Mouse (Mus musculus): ENCODE measurements around the gene Coasy. TPM values are rescaled to one million over a fixed set of nuclear protein-coding genes. Genes with fewer than 3 reads are reported as not detected.

The Coasy gene
- polyA plus RNA-seq, 1 experiment from 2014 or later, result 53.3 TPM

DNA sequence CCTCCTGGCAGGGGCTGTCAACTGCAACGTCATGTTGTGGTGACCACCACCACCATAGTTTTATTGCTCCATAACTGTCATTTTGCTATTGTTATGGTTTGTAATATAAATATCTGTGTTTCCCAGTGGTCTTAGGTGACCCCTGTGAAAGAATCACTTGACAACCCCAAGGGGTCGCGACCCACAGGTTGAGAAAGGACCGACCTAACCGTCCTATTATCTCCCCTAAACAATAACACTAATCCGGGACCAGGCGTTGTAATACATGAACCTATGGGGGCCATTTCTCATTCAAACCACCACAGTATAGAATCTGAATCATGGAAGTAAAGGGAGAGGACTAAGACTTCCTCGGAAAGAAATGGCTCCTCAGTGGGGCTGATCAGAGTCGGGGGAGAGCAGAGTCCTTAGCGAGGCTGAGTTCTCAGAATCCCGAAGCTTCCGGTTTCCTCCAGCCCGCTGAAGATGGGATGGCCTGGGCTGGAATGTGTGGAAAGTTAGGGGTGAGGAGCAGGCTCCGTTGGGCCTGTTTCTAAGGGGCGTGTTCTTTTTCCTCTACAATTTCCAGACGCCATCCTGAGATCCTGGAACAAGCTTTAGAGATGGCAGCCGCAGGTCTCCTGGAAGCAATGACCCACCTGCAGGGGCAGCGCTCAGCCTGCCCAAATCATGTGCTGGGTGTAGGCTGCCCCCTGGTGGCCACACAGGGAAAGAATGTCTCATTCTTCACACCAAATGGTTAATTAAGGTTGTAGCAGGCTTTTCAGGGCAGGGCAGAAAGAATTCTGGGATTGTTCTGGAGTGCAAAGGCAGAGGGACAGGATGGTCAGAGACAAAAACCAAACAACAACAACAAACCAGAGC lies 15.6 kb upstream of the Coasy start:
- peaks cover 53% of the 10 kb centered on the region for H3K4me1 ChIP-seq
- peaks cover 36% of the 10 kb centered on the region for H3K27me3 ChIP-seq (ENCODE audit: poor library complexity, severe bottlenecking)
- WGBS, result 19% methylated on average over 18 of the region's 18 CpGs

DNA sequence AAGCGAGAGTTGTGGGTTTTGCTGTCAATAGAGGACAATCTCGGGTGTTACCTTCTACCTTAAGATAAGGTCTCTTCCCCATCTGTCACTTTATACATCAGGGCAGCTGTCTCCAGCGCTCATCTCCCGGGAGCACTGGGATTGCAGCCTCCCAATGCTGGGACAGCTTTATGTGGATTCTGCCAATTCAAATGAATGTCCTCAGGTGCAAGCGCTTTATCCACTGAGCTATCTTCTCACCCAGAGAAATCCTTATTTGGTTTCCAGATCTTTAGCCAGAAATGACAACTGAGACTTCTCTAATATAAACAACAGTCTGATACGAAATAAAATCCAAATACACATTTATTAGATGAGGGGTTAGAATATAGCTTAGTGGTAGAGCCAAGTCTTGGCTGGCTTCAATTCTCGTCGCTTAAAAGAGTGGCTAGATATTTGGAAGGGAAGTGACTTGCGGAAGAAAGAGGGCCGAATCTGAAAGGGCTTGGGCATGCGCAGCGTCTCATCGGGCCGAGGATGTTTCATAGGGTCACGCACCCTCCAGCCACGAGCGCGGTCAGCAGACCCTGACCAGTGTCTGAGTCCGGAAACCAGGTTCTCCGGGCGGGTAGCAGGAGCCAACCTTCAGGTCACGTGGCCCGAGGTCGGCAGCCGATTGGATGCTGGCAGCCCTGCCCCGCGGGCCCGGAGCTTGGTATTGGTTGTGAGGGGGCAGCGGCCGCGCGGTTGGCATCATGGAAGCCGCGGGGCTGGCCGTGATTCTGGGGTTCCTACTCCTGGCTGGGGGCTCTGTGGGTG lies 12.8 kb upstream of the Coasy start, which contains the start of gene Naglu:
Gene Naglu (plus strand): TSS at position 622 of the 798 bp plus-strand sequence.
- peak; percentile 94 for DNase-seq (ENCODE audit: extremely low spot score, low spot score)
- Histone ChIP-seq H3K36me3 (replicated peaks) (no peaks in the 10 kb centered on the region; the same call in 1 of the 2 replicates), H3K27ac (peak within 1 kb of the TSS; percentile 90), H3K27me3 (ENCODE audit: poor library complexity, severe bottlenecking) (peaks cover 50% of the 10 kb centered on the region), H3K4me3 (peak within 1 kb of the TSS; percentile 71), H3K4me1 (peaks cover 31% of the 10 kb centered on the region), H3K9me3 (no peaks in the 10 kb centered on the region)
- WGBS, result 5% methylated on average over 35 of the region's 35 CpGs

More for the DNA sequence above, 15.6 kb upstream of the Coasy start:
- Histone ChIP-seq H3K9me3 (no peaks in the 10 kb centered on the region), H3K36me3 (replicated peaks) (peaks cover 18% of the 10 kb centered on the region), H3K27ac (peak overlapping the region; percentile 71), H3K4me3 (peak overlapping the region; percentile 50)
- peak; percentile 88 for DNase-seq (ENCODE audit: extremely low spot score, low spot score)

DNA sequence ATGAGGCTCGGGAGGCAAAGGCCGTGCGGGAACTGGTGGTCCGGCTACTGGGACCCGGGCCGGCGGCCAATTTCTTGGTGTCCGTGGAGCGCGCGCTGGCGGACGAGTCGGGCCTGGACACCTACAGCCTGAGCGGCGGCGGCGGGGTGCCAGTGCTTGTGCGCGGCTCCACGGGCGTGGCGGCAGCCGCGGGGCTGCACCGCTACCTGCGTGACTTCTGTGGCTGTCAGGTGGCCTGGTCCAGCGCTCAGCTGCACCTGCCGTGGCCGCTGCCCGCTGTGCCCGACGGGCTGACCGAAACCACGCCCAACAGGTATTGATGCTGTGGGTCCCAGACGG lies 12.2 kb upstream of the Coasy start:
- Histone ChIP-seq H3K27ac (peak overlapping the region; percentile 90), H3K27me3 (ENCODE audit: poor library complexity, severe bottlenecking) (peaks cover 50% of the 10 kb centered on the region)

DNA sequence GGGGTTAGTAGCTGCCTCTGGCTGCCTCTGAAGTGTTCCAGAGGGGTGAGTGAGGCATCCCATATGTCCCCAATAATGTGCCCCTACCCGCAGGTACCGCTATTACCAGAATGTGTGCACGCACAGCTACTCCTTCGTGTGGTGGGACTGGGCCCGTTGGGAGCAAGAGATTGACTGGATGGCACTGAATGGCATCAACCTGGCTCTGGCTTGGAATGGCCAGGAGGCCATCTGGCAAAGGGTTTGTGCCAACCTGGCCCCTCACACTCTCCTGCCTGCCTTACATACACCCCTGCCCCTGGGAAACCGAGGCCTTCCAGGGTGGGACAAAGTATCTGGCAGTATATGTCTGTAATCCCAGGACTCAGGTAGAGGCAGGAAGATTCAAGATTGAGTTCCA lies 11.4 kb upstream of the Coasy start:
- H3K27ac ChIP-seq, result no peak overlapping the region
- DNase-seq (ENCODE audit: extremely low spot score, low spot score), result no peak
- H3K4me1 ChIP-seq, result peaks cover 31% of the 10 kb centered on the region
- peak overlapping the region; percentile 71 for H3K4me3 ChIP-seq
- H3K36me3 ChIP-seq (replicated peaks), result no peaks in the 10 kb centered on the region; the same call in 1 of the 2 replicates
- 76% methylated on average over 6 of the region's 6 CpGs for WGBS
- no peaks in the 10 kb centered on the region for H3K9me3 ChIP-seq
- peaks cover 53% of the 10 kb centered on the region for H3K27me3 ChIP-seq (ENCODE audit: poor library complexity, severe bottlenecking)

More for the DNA sequence above, 12.2 kb upstream of the Coasy start:
- Histone ChIP-seq H3K4me1 (peaks cover 31% of the 10 kb centered on the region), H3K36me3 (replicated peaks) (no peaks in the 10 kb centered on the region; the same call in 1 of the 2 replicates), H3K9me3 (no peaks in the 10 kb centered on the region), H3K4me3 (peak overlapping the region; percentile 71)
- 1% methylated on average over 36 of the region's 36 CpGs for whole genome bisulfite sequencing
- no peak for DNase-seq (ENCODE audit: extremely low spot score, low spot score)

DNA sequence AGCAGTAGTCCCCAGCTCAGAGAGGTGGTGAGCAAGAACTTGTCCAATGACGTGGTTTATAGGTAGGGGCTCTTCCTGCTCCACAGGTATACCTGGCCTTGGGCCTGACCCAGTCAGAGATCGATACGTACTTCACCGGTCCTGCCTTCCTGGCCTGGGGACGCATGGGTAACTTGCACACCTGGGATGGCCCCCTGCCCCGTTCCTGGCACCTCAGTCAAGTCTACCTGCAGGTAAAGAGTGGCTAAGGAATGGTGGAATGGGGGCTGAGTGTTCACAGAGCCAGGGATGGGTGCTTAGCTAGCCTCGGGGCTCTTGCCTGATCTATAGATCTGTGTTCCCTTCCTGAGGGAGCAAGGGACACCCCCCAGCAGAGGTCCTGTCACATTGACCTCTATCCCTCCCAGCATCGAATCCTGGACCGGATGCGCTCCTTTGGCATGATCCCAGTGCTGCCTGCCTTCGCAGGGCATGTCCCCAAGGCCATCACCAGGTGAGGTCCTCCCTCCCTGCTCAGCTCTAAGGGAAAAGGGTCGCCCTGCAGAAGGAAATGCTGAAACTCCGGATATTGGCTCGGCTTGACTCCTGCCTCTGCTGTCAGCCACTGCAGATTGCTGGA lies 10.4 kb upstream of the Coasy start:
- 72% methylated on average over 14 of the region's 14 CpGs for WGBS
- Histone ChIP-seq H3K4me3 (no peak overlapping the region; the same call in 1 of the 2 replicates), H3K27me3 (ENCODE audit: poor library complexity, severe bottlenecking) (peaks cover 57% of the 10 kb centered on the region), H3K4me1 (peaks cover 24% of the 10 kb centered on the region), H3K36me3 (replicated peaks) (peaks cover 6% of the 10 kb centered on the region), H3K27ac (no peak overlapping the region), H3K9me3 (no peaks in the 10 kb centered on the region)
- no peak for DNase-seq (ENCODE audit: extremely low spot score, low spot score)

DNA sequence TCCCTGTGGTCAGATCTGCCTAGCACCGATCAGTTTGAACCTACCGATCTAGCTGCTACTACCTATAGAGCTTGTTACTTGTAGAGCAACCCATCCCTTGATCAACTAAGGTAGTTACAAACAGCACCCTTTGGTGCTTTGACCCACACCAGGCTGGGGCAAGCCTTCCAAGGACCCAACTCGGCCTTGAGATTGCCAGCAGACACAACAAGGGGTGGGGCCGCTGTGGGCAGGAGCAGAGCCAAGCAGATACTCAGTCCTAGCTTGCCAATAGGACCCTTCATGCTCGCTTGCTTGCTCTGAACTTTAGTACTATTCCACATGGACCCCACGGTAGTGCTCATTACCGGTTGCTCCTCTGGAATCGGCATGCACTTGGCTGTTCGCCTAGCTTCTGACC lies 4.2 kb upstream of the Coasy start, which contains the start of gene Hsd17b1:
Gene Hsd17b1 (plus strand): TSS at position 291 of the 400 bp plus-strand sequence.
- H3K27me3 ChIP-seq (ENCODE audit: poor library complexity, severe bottlenecking), result peaks cover 65% of the 10 kb centered on the region
- peaks cover 26% of the 10 kb centered on the region for H3K4me1 ChIP-seq
- no peaks in the 10 kb centered on the region for H3K9me3 ChIP-seq
- no peak within 1 kb of the TSS for H3K4me3 ChIP-seq
- 68% methylated on average over 9 of the region's 9 CpGs for WGBS
- DNase-seq (ENCODE audit: extremely low spot score, low spot score), result no peak
- peaks cover 7% of the 10 kb centered on the region; the same call in 1 of the 2 replicates for H3K36me3 ChIP-seq (replicated peaks)
- H3K27ac ChIP-seq, result no peak within 1 kb of the TSS

DNA sequence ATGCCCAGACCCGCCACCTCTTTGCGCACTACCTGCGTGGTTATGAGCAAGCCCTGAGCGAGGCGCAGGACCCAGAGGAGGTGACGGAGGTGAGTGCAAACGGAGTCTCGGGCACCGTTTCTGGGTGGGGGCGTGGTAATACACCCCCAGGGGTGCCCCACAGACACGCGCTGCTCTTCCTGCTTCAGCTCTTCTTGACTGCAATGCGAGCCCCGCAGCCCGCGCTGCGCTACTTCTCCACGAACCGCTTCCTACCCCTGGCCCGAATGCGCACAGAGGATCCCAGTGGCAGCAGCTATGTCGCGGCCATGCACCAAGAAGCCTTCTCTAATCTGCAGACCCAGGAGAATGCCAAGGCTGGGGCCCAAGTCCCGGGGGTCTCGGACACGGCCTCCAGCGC lies 2.6 kb upstream of the Coasy start:
- no peak for DNase-seq (ENCODE audit: extremely low spot score, low spot score)
- Histone ChIP-seq H3K9me3 (no peaks in the 10 kb centered on the region), H3K4me3 (peak overlapping the region; percentile 13; the same call in 1 of the 2 replicates), H3K27ac (no peak overlapping the region), H3K36me3 (replicated peaks) (peaks cover 15% of the 10 kb centered on the region), H3K27me3 (ENCODE audit: poor library complexity, severe bottlenecking) (peaks cover 63% of the 10 kb centered on the region), H3K4me1 (peaks cover 37% of the 10 kb centered on the region)
- 1% methylated on average over 27 of the region's 27 CpGs for WGBS

GRCm38 (mm10) chr11:101080421-101080820 lies 1.9 kb upstream of the Coasy start:
- peaks cover 63% of the 10 kb centered on the region for H3K27me3 ChIP-seq (ENCODE audit: poor library complexity, severe bottlenecking)
- H3K27ac ChIP-seq, result no peak overlapping the region
- WGBS, result 52% methylated on average over 5 of the region's 5 CpGs
- H3K9me3 ChIP-seq, result no peaks in the 10 kb centered on the region
- H3K36me3 ChIP-seq (replicated peaks), result peaks cover 22% of the 10 kb centered on the region
- no peak for DNase-seq (ENCODE audit: extremely low spot score, low spot score)
- no peak overlapping the region for H3K4me3 ChIP-seq
- peaks cover 38% of the 10 kb centered on the region for H3K4me1 ChIP-seq

- Histone ChIP-seq H3K4me3 (peak overlapping the region; percentile 91), H3K36me3 (replicated peaks) (peaks cover 27% of the 10 kb centered on the region), H3K27ac (peak overlapping the region; percentile 93; the same call in 1 of the 2 replicates), H3K27me3 (ENCODE audit: poor library complexity, severe bottlenecking) (peaks cover 54% of the 10 kb centered on the region), H3K9me3 (no peaks in the 10 kb centered on the region), H3K4me1 (peaks cover 50% of the 10 kb centered on the region)
- no peak for DNase-seq (ENCODE audit: extremely low spot score, low spot score)
- 6% methylated on average over 10 of the region's 10 CpGs for WGBS
Observed at GRCm38 (mm10) chr11:101081659-101082058, 706 bp upstream of the Coasy start.

GRCm38 (mm10) chr11:101083083-101083697 lies 825 bp downstream of the Coasy start:
- 42% methylated on average over 19 of the region's 19 CpGs for WGBS
- no peak for DNase-seq (ENCODE audit: extremely low spot score, low spot score)
- no peaks in the 10 kb centered on the region for H3K9me3 ChIP-seq

DNA sequence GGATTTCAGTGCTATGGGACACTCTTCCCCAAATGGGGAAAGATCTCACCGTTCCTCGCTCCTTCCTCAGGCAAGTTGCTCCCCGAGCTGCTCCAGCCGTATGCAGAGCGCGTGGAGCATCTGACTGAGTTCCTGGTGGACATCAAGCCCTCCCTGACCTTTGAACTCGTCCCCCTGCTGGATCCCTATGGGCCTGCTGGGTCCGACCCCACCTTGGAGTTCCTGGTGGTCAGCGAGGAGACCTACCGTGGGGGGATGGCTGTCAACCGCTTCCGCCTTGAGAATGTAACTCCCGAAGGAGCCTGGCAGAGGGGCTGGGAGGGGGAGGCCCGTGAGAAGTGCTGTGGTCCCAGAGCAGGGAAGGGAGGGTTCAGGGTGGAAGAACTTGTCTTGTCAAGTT lies 1.9 kb downstream of the Coasy start:
- Histone ChIP-seq H3K9me3 (no peaks in the 10 kb centered on the region), H3K27ac (no peak overlapping the region), H3K4me1 (peaks cover 67% of the 10 kb centered on the region), H3K36me3 (replicated peaks) (peaks cover 31% of the 10 kb centered on the region), H3K4me3 (0 out of 2 replicates have a peak overlapping the region, but pooled peaks have one; percentile 91), H3K27me3 (ENCODE audit: poor library complexity, severe bottlenecking) (peaks cover 28% of the 10 kb centered on the region)
- DNase-seq (ENCODE audit: extremely low spot score, low spot score), result no peak
- 84% methylated on average over 14 of the region's 14 CpGs for WGBS

More at GRCm38 (mm10) chr11:101083083-101083697, 825 bp downstream of the Coasy start:
- Histone ChIP-seq H3K27ac (peak overlapping the region; percentile 93), H3K36me3 (replicated peaks) (peaks cover 23% of the 10 kb centered on the region), H3K4me1 (peaks cover 65% of the 10 kb centered on the region), H3K27me3 (ENCODE audit: poor library complexity, severe bottlenecking) (peaks cover 38% of the 10 kb centered on the region), H3K4me3 (peak overlapping the region; percentile 91)

GRCm38 (mm10) chr11:101084811-101085210 lies 2.4 kb downstream of the Coasy start:
- Histone ChIP-seq H3K9me3 (no peaks in the 10 kb centered on the region), H3K27me3 (ENCODE audit: poor library complexity, severe bottlenecking) (peaks cover 22% of the 10 kb centered on the region), H3K4me3 (no peak overlapping the region), H3K4me1 (peaks cover 61% of the 10 kb centered on the region), H3K36me3 (replicated peaks) (peaks cover 37% of the 10 kb centered on the region), H3K27ac (no peak overlapping the region)
- WGBS, result 95% methylated on average over 12 of the region's 12 CpGs
- peak; percentile 14 for DNase-seq (ENCODE audit: extremely low spot score, low spot score)
